Mouse (Mus musculus) brain, embryonic 14.5 days (tissue): ENCODE measurements around the gene Rfxap.

Experiments used
- CTCF ChIP-seq: fragments of 200-500 bp; IDR thresholded peaks from 2 replicates; pipeline ENCODE4 v1.5.1; 2012; ENCODE audit warnings: inconsistent platforms, mild to moderate bottlenecking, moderate library complexity, borderline replicate concordance; ENCODE audit not compliant: insufficient read depth, insufficient read length; ENCODE audit errors: extremely low read depth
- POLR2A ChIP-seq: fragments of 200-500 bp; IDR thresholded peaks from 2 replicates; pipeline ENCODE4 v1.6.1; 2012; ENCODE audit warnings: mild to moderate bottlenecking, inconsistent platforms, borderline replicate concordance; ENCODE audit not compliant: poor library complexity, insufficient read depth, insufficient read length, severe bottlenecking; ENCODE audit errors: extremely low read depth

GRCm38 (mm10) chr3:54759211-54759610 is 48.4 kb downstream of the Rfxap start:
- TF ChIP-seq POLR2A (no peak), CTCF (no peak)
